Mouse (Mus musculus) embryonic facial prominence, embryonic 12.5 days (tissue): ENCODE measurements at regions not wholly inside any gene's neighbourhood (a gene's known extent, or its start where the extent isn't known, plus 50 kb on each side); places are given as distances from the start of the nearest gene placed in this dataset.
"Not testable (repeated sequence)": the region's sequence is repeated elsewhere in the genome, so short reads cannot be mapped to it uniquely, and the experiment has no call there.

Experiments used
- ATAC-seq: fragments of 200-750 bp; cut with Nextera tagmentation; 2 replicates; pipeline ENCODE4 v1.8.0; 2017; ENCODE audit not compliant: insufficient number of reproducible peaks, insufficient read depth, low FRiP score, low TSS enrichment
- H3K27ac ChIP-seq: fragments of 300-500 bp; sonication (generic); 2 replicates; pipeline ENCODE4 v1.5.1; 2016; ENCODE audit warnings: mild to moderate bottlenecking
- H3K27me3 ChIP-seq: fragments of 300-500 bp; sonication (generic); 2 replicates; pipeline ENCODE4 v1.6.1; 2016; ENCODE audit warnings: mild to moderate bottlenecking, moderate library complexity
- H3K36me3 ChIP-seq: fragments of 300-500 bp; sonication (generic); 2 replicates; pipeline ENCODE4 v1.6.1; 2016; ENCODE audit warnings: mild to moderate bottlenecking
- H3K4me1 ChIP-seq: fragments of 300-500 bp; sonication (generic); 2 replicates; pipeline ENCODE4 v1.6.1; 2016
- H3K4me2 ChIP-seq: fragments of 300-500 bp; sonication (generic); replicated peaks from 2 replicates; pipeline ENCODE4 v1.6.1; 2016; ENCODE audit warnings: mild to moderate bottlenecking, moderate library complexity
- H3K4me3 ChIP-seq: fragments of 300-500 bp; sonication (generic); 2 replicates; pipeline ENCODE4 v1.5.1; 2016; ENCODE audit warnings: mild to moderate bottlenecking
- H3K9ac ChIP-seq: fragments of 300-500 bp; sonication (generic); 2 replicates; pipeline ENCODE4 v1.6.1; 2016; ENCODE audit warnings: mild to moderate bottlenecking, moderate library complexity
- H3K9me3 ChIP-seq: fragments of 300-500 bp; sonication (generic); 2 replicates; pipeline ENCODE4 v1.6.1; 2016; ENCODE audit warnings: mild to moderate bottlenecking, moderate library complexity
- WGBS: fragments of 180-500 bp; shearing (Covaris S2); methylation state at CpG from one replicate; pipeline ENCODE4 v1.1.7; 2016; 5-methylcytosine and 5-hydroxymethylcytosine counted together

DNA sequence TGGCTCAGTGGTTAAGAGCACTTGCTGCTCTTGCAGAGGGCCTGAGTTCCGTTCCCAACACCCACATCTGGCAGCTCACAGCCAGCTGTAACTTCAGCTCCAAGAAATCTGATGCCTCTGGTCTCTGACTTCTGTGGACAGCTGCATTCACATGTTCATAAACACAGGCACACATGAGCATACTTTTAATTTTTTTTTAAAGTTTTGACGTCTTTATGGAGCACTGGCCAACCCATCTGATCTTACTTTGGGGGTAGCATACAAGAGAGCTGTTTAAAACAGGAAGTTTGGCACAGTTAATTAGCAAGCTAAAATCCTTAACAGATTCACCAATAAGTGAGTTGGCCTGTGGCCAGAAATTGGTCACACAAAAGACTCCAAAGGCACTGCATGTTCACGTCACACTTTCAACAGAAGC lies 81.2 kb upstream of the Atl2 start:
- no peaks in the 10 kb centered on the region for H3K36me3 ChIP-seq
- H3K9ac ChIP-seq: no peak overlapping the region
- H3K27ac ChIP-seq: no peak overlapping the region
- no peak overlapping the region for H3K4me3 ChIP-seq
- ATAC-seq: no peak
- WGBS: 39% methylated on average over 3 of the region's 3 CpGs
- H3K4me1 ChIP-seq: peaks cover 43% of the 10 kb centered on the region
- H3K4me2 ChIP-seq: no peak overlapping the region
- H3K9me3 ChIP-seq: no peaks in the 10 kb centered on the region
- H3K27me3 ChIP-seq: no peaks in the 10 kb centered on the region

DNA sequence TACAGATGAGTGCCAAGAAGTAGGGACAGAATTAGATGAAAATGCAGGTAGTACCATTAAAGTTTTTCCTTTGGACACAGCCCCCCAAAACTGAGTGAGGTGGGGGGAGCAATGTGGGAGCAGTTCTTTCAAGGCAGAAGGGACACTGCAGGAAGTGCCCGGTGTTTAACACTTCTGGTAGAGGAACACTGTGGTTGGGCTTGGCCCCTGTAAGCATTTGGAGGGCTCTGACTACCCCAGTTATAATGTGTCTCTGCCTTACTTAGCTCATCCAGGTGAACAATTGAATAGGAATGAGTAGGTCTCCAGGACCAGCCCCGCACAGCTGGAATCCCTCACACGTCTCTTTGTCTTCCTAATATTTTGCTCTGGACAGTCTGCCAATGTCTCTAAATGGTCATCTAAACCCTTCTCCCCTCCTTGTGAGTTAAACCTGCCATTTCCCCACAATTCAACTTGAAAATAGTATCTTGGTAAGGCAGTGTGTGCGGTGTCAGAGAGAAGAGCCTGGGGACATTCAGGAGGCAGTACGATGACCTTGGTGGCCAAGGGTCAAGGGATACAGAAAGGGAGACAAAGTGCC lies 80.7 kb upstream of the Atl2 start:
- no peaks in the 10 kb centered on the region for H3K36me3 ChIP-seq
- 0 out of 2 replicates have a peak, but pooled peaks have one; percentile 11 for ATAC-seq
- no peaks in the 10 kb centered on the region for H3K9me3 ChIP-seq
- no peak overlapping the region for H3K27ac ChIP-seq
- H3K4me2 ChIP-seq: peak overlapping the region; percentile 36
- H3K4me1 ChIP-seq: peaks cover 38% of the 10 kb centered on the region
- 80% methylated on average over 5 of the region's 5 CpGs for WGBS
- H3K4me3 ChIP-seq: no peak overlapping the region
- no peak overlapping the region for H3K9ac ChIP-seq
- H3K27me3 ChIP-seq: no peaks in the 10 kb centered on the region

GRCm38 (mm10) chr17:79975997-79976443 lies 80.1 kb upstream of the Atl2 start:
- ATAC-seq: no peak
- peak overlapping the region; percentile 36 for H3K4me2 ChIP-seq
- peaks cover 38% of the 10 kb centered on the region for H3K4me1 ChIP-seq
- no peaks in the 10 kb centered on the region for H3K9me3 ChIP-seq
- H3K27ac ChIP-seq: no peak overlapping the region
- H3K4me3 ChIP-seq: 0 out of 2 replicates have a peak overlapping the region, but pooled peaks have one; percentile 4
- H3K9ac ChIP-seq: peak overlapping the region; percentile 4; the same call in 1 of the 2 replicates
- no peaks in the 10 kb centered on the region for H3K27me3 ChIP-seq
- WGBS: 36% methylated on average over 11 of the region's 11 CpGs
- H3K36me3 ChIP-seq: no peaks in the 10 kb centered on the region

GRCm38 (mm10) chr17:79975150-79975757 lies 79.3 kb upstream of the Atl2 start:
- not testable (repeated sequence) for ATAC-seq, H3K27ac ChIP-seq, H3K27me3 ChIP-seq, H3K9me3 ChIP-seq, H3K4me3 ChIP-seq, H3K9ac ChIP-seq, H3K36me3 ChIP-seq
- Histone ChIP-seq H3K4me2 (peak overlapping the region; percentile 36), H3K4me1 (peaks cover 38% of the 10 kb centered on the region)
- 14% methylated on average over 16 of the region's 16 CpGs for WGBS

- no peaks in the 10 kb centered on the region for H3K36me3 ChIP-seq
- ATAC-seq: no peak
- peaks cover 7% of the 10 kb centered on the region; the same call in 1 of the 2 replicates for H3K27me3 ChIP-seq
- H3K4me2 ChIP-seq: no peak overlapping the region
- WGBS: 78% methylated on average over 8 of the region's 8 CpGs
- no peak overlapping the region for H3K9ac ChIP-seq
- no peak overlapping the region for H3K4me3 ChIP-seq
- no peak overlapping the region for H3K27ac ChIP-seq
- no peaks in the 10 kb centered on the region for H3K9me3 ChIP-seq
- H3K4me1 ChIP-seq: peaks cover 46% of the 10 kb centered on the region
These were observed 75.9 kb upstream of the Atl2 start for GRCm38 (mm10) chr17:79971721-79972336.

- Histone ChIP-seq H3K27ac (no peak overlapping the region), H3K36me3 (no peaks in the 10 kb centered on the region), H3K4me3 (no peak overlapping the region), H3K4me1 (peaks cover 30% of the 10 kb centered on the region), H3K4me2 (no peak overlapping the region), H3K9me3 (no peaks in the 10 kb centered on the region), H3K9ac (no peak overlapping the region), H3K27me3 (peaks cover 7% of the 10 kb centered on the region; the same call in 1 of the 2 replicates)
- no peak for ATAC-seq
- WGBS: 11% methylated on average over 7 of the region's 7 CpGs
These were observed 73.6 kb upstream of the Atl2 start for GRCm38 (mm10) chr17:79969500-79969972.

DNA sequence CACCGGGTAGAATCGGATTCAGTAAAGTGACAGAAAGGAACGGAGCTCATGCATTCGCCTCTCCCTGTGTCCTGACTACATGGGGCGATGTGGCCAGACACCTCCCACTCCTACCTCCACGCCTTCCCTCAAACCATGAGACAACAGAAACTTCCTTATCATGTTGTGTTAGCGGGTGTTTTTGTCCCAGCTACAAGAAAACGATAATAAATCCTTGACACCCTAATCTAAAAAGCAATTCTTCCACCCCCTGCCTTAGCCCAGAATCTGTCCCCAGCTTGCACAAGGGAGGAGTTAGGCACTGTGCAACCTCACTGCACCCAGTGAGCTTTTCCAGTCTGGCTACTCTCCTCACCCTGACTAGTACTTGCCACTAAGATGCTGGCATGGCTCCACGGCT lies 72.9 kb upstream of the Atl2 start:
- no peak overlapping the region for H3K4me3 ChIP-seq
- peaks cover 25% of the 10 kb centered on the region for H3K4me1 ChIP-seq
- H3K4me2 ChIP-seq: no peak overlapping the region
- H3K9me3 ChIP-seq: no peaks in the 10 kb centered on the region
- H3K27me3 ChIP-seq: peaks cover 7% of the 10 kb centered on the region; the same call in 1 of the 2 replicates
- ATAC-seq: no peak
- H3K36me3 ChIP-seq: no peaks in the 10 kb centered on the region
- WGBS: 83% methylated on average over 9 of the region's 9 CpGs
- no peak overlapping the region for H3K27ac ChIP-seq
- H3K9ac ChIP-seq: no peak overlapping the region

GRCm38 (mm10) chr17:79966981-79967380 lies 71.1 kb upstream of the Atl2 start:
- no peak overlapping the region for H3K27ac ChIP-seq
- no peak overlapping the region for H3K4me3 ChIP-seq
- no peak overlapping the region for H3K9ac ChIP-seq
- H3K9me3 ChIP-seq: no peaks in the 10 kb centered on the region
- H3K4me1 ChIP-seq: peaks cover 17% of the 10 kb centered on the region
- no peak overlapping the region for H3K4me2 ChIP-seq
- ATAC-seq: no peak
- peaks cover 7% of the 10 kb centered on the region; the same call in 1 of the 2 replicates for H3K27me3 ChIP-seq
- 45% methylated on average over 6 of the region's 6 CpGs for WGBS
- H3K36me3 ChIP-seq: no peaks in the 10 kb centered on the region

- no peak overlapping the region for H3K9ac ChIP-seq
- no peak overlapping the region for H3K27ac ChIP-seq
- H3K27me3 ChIP-seq: peaks cover 4% of the 10 kb centered on the region; the same call in 1 of the 2 replicates
- no peaks in the 10 kb centered on the region for H3K36me3 ChIP-seq
- 89% methylated on average over 8 of the region's 8 CpGs for WGBS
- H3K9me3 ChIP-seq: no peaks in the 10 kb centered on the region
- no peak for ATAC-seq
- peaks cover 24% of the 10 kb centered on the region for H3K4me1 ChIP-seq
- H3K4me3 ChIP-seq: no peak overlapping the region
- H3K4me2 ChIP-seq: no peak overlapping the region
These were observed 69.7 kb upstream of the Atl2 start for GRCm38 (mm10) chr17:79965625-79966024.

GRCm38 (mm10) chr17:79964850-79965249 lies 68.9 kb upstream of the Atl2 start:
- Histone ChIP-seq H3K9me3 (no peaks in the 10 kb centered on the region), H3K4me2 (no peak overlapping the region), H3K36me3 (no peaks in the 10 kb centered on the region), H3K9ac (no peak overlapping the region), H3K27me3 (peaks cover 3% of the 10 kb centered on the region; the same call in 1 of the 2 replicates), H3K4me3 (no peak overlapping the region), H3K4me1 (peaks cover 27% of the 10 kb centered on the region), H3K27ac (no peak overlapping the region)
- ATAC-seq: no peak
- WGBS: 65% methylated on average over 8 of the region's 8 CpGs

DNA sequence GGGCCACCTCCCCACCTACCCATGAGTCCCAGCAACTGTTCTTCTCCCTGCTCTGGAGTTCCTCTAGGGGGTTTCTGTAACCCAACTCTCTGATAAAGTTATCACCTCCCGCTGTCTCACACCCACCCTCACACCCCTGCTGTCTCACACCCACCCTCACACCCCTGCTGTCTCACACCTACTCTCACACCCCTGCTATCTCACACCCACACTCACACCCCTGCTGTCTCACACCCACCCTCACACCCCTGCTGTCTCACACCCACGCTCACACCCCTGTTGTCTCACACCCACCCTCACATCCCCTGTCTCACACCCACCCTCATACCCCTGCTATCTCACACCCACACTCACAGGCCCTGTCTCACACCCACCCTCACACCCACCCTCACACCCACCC lies 67.4 kb upstream of the Atl2 start:
- 92% methylated on average over 2 of the region's 2 CpGs for WGBS

DNA sequence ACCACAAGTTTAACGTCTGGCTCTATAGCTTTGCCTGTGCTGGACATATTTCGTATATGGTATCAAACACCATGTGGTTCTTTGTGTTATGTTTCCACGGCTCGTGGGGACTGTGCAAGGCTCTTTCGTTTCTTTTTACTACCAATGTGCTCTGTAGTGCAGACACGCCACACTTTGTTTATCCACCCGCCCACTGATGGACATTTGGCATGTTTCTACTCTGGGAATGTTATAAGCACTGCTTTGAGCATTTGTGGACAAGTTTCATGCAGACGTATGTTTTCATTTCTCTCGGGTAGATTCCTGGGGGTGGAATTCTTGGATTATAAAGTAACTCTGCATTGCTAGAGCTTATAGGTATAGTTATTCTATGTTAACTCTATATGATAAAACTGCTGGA lies 65.5 kb upstream of the Atl2 start:
- H3K9me3 ChIP-seq: no peaks in the 10 kb centered on the region
- H3K9ac ChIP-seq: no peak overlapping the region
- H3K4me3 ChIP-seq: no peak overlapping the region
- H3K4me1 ChIP-seq: peaks cover 26% of the 10 kb centered on the region
- no peaks in the 10 kb centered on the region for H3K36me3 ChIP-seq
- H3K4me2 ChIP-seq: no peak overlapping the region
- H3K27me3 ChIP-seq: no peaks in the 10 kb centered on the region
- H3K27ac ChIP-seq: no peak overlapping the region
- no peak for ATAC-seq
- WGBS: 43% methylated on average over 9 of the region's 9 CpGs

More for the DNA sequence above, 67.4 kb upstream of the Atl2 start:
- H3K27me3 ChIP-seq: peaks cover 3% of the 10 kb centered on the region; the same call in 1 of the 2 replicates
- H3K4me3 ChIP-seq: no peak overlapping the region
- no peak overlapping the region for H3K4me2 ChIP-seq
- H3K27ac ChIP-seq: no peak overlapping the region
- no peak overlapping the region for H3K9ac ChIP-seq
- no peak for ATAC-seq
- H3K4me1 ChIP-seq: peaks cover 24% of the 10 kb centered on the region
- no peaks in the 10 kb centered on the region for H3K9me3 ChIP-seq
- no peaks in the 10 kb centered on the region for H3K36me3 ChIP-seq
